Mouse (Mus musculus): ENCODE results near the gene Atp1a4. TPM values are rescaled to one million over a fixed set of nuclear protein-coding genes. Genes with fewer than 3 reads are reported as not detected.
A peak's percentile ranks its signal among the peaks of the same experiment; 100 is the strongest.

Gene Atp1a4
- polyA plus RNA-seq (2012; rRNA removed), result 0.05 and 1.2 TPM in 2 replicates

- 88% methylated on average over 6 of the region's 6 CpGs for WGBS
Measured at GRCm38 (mm10) chr1:172258314-172258713, at the start of gene Atp1a4. Gene Atp1a4 (minus strand): TSS chr1:172258414.

GRCm38 (mm10) chr1:172307936-172308335 is 49.7 kb upstream of the Atp1a4 start:
- no peak for DNase-seq

More at GRCm38 (mm10) chr1:172258314-172258713, at the start of gene Atp1a4:
- Histone ChIP-seq H3K4me1 (ENCODE audit: control insufficient read depth, insufficient read depth, low read length) (no peaks in the 10 kb centered on the region), H3K4me3 (replicated peaks; ENCODE audit: extremely low read depth, low read depth, low read length) (no peak within 1 kb of the TSS)
- DNase-seq, result no peak
- TF ChIP-seq POLR2A (IDR thresholded peaks at IDR 0.05; ENCODE audit: borderline replicate concordance, extremely low read depth, low read depth, low read length) (no peak), CTCF (IDR thresholded peaks at IDR 0.05; ENCODE audit: insufficient read depth, low read length) (no peak)

GRCm38 (mm10) chr1:172306885-172307284 is 48.7 kb upstream of the Atp1a4 start:
- DNase-seq, result no peak
- Histone ChIP-seq H3K4me3 (replicated peaks; ENCODE audit: extremely low read depth, low read depth, low read length) (no peak overlapping the region), H3K4me1 (ENCODE audit: control insufficient read depth, insufficient read depth, low read length) (peaks cover 8% of the 10 kb centered on the region; the same call in 1 of the 2 replicates)
- WGBS, result 59% methylated on average over 6 of the region's 6 CpGs
- TF ChIP-seq CTCF (IDR thresholded peaks at IDR 0.05; ENCODE audit: insufficient read depth, low read length) (no peak), POLR2A (IDR thresholded peaks at IDR 0.05; ENCODE audit: borderline replicate concordance, extremely low read depth, low read depth, low read length) (no peak)

More at GRCm38 (mm10) chr1:172307936-172308335, 49.7 kb upstream of the Atp1a4 start:
- WGBS, result 61% methylated on average over 10 of the region's 10 CpGs
- Histone ChIP-seq H3K4me3 (replicated peaks; ENCODE audit: extremely low read depth, low read depth, low read length) (no peak overlapping the region), H3K4me1 (ENCODE audit: control insufficient read depth, insufficient read depth, low read length) (peaks cover 8% of the 10 kb centered on the region; the same call in 1 of the 2 replicates)
- TF ChIP-seq CTCF (IDR thresholded peaks at IDR 0.05; ENCODE audit: insufficient read depth, low read length) (no peak), POLR2A (IDR thresholded peaks at IDR 0.05; ENCODE audit: borderline replicate concordance, extremely low read depth, low read depth, low read length) (0 out of 2 replicates have a peak, but pooled peaks have one; percentile 21)

- 39% methylated on average over 4 of the region's 4 CpGs for WGBS
- no peak for TF ChIP-seq CTCF (IDR thresholded peaks at IDR 0.05; ENCODE audit: insufficient read depth, low read length)
- Histone ChIP-seq H3K4me1 (ENCODE audit: control insufficient read depth, insufficient read depth, low read length) (peaks cover 8% of the 10 kb centered on the region; the same call in 1 of the 2 replicates), H3K4me3 (replicated peaks; ENCODE audit: extremely low read depth, low read depth, low read length) (no peak overlapping the region)
- no peak for DNase-seq
Measured at GRCm38 (mm10) chr1:172306196-172306595, 48.0 kb upstream of the Atp1a4 start.

- no peak overlapping the region for H3K4me3 ChIP-seq (replicated peaks; ENCODE audit: extremely low read depth, low read depth, low read length)
- TF ChIP-seq CTCF (IDR thresholded peaks at IDR 0.05; ENCODE audit: insufficient read depth, low read length) (peak; percentile 25; the same call in 1 of the 2 replicates), POLR2A (IDR thresholded peaks at IDR 0.05; ENCODE audit: borderline replicate concordance, extremely low read depth, low read depth, low read length) (no peak)
- peaks cover 8% of the 10 kb centered on the region; the same call in 1 of the 2 replicates for H3K4me1 ChIP-seq (ENCODE audit: control insufficient read depth, insufficient read depth, low read length)
- WGBS, result 70% methylated on average over 3 of the region's 3 CpGs
- no peak for DNase-seq
Measured at GRCm38 (mm10) chr1:172305635-172306034, 47.4 kb upstream of the Atp1a4 start.

GRCm38 (mm10) chr1:172305153-172305552 is 46.9 kb upstream of the Atp1a4 start:
- 87% methylated on average over 2 of the region's 2 CpGs for WGBS
- no peak for TF ChIP-seq CTCF (IDR thresholded peaks at IDR 0.05; ENCODE audit: insufficient read depth, low read length)
- TF ChIP-seq POLR2A (IDR thresholded peaks at IDR 0.05; ENCODE audit: borderline replicate concordance, extremely low read depth, low read depth, low read length), result no peak
- no peak for DNase-seq
- Histone ChIP-seq H3K4me3 (replicated peaks; ENCODE audit: extremely low read depth, low read depth, low read length) (no peak overlapping the region), H3K4me1 (ENCODE audit: control insufficient read depth, insufficient read depth, low read length) (peaks cover 4% of the 10 kb centered on the region; the same call in 1 of the 2 replicates)

GRCm38 (mm10) chr1:172304443-172304842 is 46.2 kb upstream of the Atp1a4 start:
- H3K4me3 ChIP-seq (replicated peaks; ENCODE audit: extremely low read depth, low read depth, low read length), result no peak overlapping the region
- TF ChIP-seq CTCF (IDR thresholded peaks at IDR 0.05; ENCODE audit: insufficient read depth, low read length) (no peak), POLR2A (IDR thresholded peaks at IDR 0.05; ENCODE audit: borderline replicate concordance, extremely low read depth, low read depth, low read length) (no peak)
- 77% methylated on average over 6 of the region's 6 CpGs for WGBS
- DNase-seq, result no peak
- peaks cover 2% of the 10 kb centered on the region; the same call in 1 of the 2 replicates for H3K4me1 ChIP-seq (ENCODE audit: control insufficient read depth, insufficient read depth, low read length)

- no peak for TF ChIP-seq CTCF (IDR thresholded peaks at IDR 0.05; ENCODE audit: insufficient read depth, low read length)
- WGBS, result 43% methylated on average over 6 of the region's 6 CpGs
- no peak for DNase-seq
- Histone ChIP-seq H3K4me3 (replicated peaks; ENCODE audit: extremely low read depth, low read depth, low read length) (no peak overlapping the region), H3K4me1 (ENCODE audit: control insufficient read depth, insufficient read depth, low read length) (peaks cover 2% of the 10 kb centered on the region; the same call in 1 of the 2 replicates)
Measured at GRCm38 (mm10) chr1:172302851-172303250, 44.6 kb upstream of the Atp1a4 start.

- WGBS, result 66% methylated on average over 3 of the region's 3 CpGs
- DNase-seq, result no peak
- Histone ChIP-seq H3K4me3 (replicated peaks; ENCODE audit: extremely low read depth, low read depth, low read length) (no peak overlapping the region), H3K4me1 (ENCODE audit: control insufficient read depth, insufficient read depth, low read length) (peaks cover 2% of the 10 kb centered on the region; the same call in 1 of the 2 replicates)
- TF ChIP-seq CTCF (IDR thresholded peaks at IDR 0.05; ENCODE audit: insufficient read depth, low read length) (no peak), POLR2A (IDR thresholded peaks at IDR 0.05; ENCODE audit: borderline replicate concordance, extremely low read depth, low read depth, low read length) (no peak)
Measured at GRCm38 (mm10) chr1:172302311-172302710, 44.1 kb upstream of the Atp1a4 start.

GRCm38 (mm10) chr1:172301180-172301579 is 43.0 kb upstream of the Atp1a4 start:
- 64% methylated on average over 12 of the region's 12 CpGs for WGBS
- TF ChIP-seq POLR2A (IDR thresholded peaks at IDR 0.05; ENCODE audit: borderline replicate concordance, extremely low read depth, low read depth, low read length) (no peak), CTCF (IDR thresholded peaks at IDR 0.05; ENCODE audit: insufficient read depth, low read length) (no peak)
- DNase-seq, result no peak
- no peaks in the 10 kb centered on the region for H3K4me1 ChIP-seq (ENCODE audit: control insufficient read depth, insufficient read depth, low read length)
- no peak overlapping the region for H3K4me3 ChIP-seq (replicated peaks; ENCODE audit: extremely low read depth, low read depth, low read length)

Measured in lung, adult 2 months (tissue).